Mouse (Mus musculus) cerebellum, adult 8-10 months (tissue): ENCODE data around the gene B4galt2.

Source experiments
- DNase-seq: peaks from one replicate; pipeline ENCODE4 v3.0.0; 2022

Gene B4galt2

GRCm38 (mm10) chr4:117834457-117834844, 48.8 kb downstream of the B4galt2 start, which contains the start of gene Slc6a9:
Slc6a9 (plus strand) TSS chr4:117834506.
- no peak for DNase-seq

DNA sequence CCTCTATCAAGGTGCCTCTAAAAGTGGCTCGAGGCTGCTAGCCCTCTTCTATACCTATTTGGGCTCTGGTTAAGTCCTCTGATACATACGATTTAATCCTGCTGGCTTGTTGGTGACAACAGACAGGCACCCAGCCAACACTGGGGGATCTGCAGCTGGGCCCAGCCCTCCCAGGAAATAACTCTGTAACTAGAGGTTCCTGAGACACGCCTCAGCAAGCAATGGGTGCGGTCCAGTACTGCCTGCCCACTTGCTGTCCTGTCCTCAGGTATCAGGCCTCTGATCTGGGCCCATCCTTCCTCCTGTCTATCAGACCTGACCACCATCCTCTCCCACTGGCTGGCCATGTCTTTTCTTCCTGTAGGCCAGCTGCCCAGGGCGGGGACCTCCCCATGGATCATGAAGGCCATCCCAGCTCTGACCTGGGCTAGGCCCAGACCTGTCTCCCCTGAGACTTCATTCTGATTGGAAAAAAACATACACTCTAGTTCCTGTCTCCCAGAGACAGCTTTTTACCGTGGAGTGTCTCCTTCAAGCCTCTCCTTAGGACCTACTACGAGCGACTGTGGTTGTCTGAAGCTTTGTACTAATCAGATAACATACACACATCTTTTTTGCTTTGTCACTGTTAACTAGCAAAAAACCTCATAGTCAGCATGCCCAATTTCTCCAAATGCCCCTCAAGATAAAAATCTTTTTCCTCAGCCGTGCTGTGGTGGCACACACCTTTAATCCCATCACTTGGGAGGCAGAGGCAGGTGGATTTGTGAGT, 51.2 kb downstream of the B4galt2 start:
- no peak for DNase-seq

DNA sequence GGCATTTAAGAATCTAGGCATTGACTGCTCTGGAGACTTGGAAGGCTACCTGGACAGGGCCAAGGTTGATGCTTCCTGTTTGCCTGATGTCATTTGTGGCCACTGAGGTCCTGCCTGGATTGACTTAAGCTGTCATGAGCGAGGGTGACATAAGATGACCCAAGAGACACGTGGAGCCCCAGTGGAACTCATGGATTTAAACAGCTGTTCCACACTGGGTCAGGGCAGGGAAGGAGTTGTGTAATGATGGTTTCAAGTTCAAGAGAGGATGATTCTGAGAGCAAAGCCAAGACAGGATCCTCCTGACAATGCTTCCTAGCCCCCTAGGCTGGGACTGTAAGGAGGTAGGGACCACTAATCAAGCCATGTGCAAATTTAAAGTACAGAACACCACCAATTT, 51.8 kb downstream of the B4galt2 start:
- DNase-seq: no peak

DNA sequence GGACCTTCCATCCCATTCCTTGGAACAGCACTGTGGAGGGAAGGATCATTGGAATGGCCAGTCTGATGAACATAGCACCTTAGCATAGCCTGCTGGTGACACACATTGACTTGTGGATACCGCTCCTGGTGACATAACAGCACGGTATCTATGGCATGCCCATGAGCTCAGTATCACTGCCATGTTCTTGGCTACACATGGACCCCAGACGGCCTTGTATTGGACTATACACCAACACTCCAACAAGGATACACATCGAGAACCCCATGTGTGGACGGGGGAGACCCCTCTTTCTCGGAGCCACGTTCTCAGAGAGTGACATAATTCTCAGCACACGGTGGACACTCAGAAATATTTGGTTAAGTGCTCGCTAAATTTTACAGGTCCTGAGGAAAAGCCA, 52.5 kb downstream of the B4galt2 start:
- no peak for DNase-seq

DNA sequence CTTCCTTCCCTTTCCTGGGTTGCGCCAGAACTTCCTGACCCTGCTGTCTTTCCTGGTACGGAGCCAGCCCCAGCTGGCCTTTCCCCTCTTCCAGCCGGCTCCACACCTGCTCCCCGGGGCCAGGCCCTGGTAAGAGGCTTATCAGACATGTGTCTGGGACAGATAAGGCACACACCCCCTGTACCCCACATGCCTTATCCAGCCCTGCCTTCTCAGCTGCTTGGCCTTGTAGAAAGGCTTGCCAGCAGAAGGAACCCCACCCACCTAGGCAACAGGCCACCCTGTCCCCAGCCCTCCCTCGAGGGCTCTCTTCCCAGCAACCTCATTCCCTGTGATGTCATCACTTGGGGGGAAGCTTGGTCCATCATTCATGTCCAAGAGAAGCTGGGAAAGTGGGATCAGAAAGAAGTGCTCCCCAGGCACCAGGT, 53.1 kb downstream of the B4galt2 start:
- DNase-seq: no peak

DNA sequence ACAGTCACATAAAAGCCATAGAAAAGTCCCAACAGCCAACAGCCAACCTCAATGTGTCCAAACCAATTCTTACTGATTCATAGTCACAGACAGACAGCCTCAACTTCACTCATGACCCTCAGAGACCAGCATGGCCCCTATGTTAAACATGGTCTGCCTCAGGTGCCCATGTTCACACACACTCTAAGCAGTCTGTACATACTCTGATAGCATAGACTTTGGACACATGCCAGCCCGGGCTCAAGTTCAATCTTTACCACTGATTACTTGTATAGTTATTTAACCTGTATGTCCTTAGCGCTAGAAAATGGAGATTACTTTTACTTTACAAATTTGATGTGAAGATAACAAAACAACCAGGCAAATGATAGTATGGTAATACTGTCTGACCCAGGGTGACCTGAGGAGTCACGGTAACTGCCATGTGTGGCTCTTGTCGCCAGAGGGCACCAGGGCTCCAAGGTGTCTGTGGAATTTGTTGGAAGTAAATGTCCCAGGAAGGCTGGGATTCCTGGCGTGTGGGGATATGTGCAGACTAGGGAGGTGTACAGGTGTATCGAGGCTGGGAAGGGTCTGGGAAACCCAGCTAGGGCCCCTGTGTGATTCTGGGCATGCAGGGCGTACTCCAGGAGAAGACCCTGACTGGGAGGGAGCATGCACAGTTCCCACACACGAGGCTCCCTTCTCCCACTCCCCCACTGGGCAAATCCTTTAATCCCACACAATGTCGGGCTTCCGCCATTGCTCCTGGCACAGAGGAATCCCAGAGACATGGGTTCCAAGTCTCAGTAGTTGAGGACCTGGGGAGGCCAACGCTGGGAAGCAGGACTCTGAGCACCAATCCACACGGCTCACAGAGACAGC, 53.8 kb downstream of the B4galt2 start:
- DNase-seq: peak; percentile 79

DNA sequence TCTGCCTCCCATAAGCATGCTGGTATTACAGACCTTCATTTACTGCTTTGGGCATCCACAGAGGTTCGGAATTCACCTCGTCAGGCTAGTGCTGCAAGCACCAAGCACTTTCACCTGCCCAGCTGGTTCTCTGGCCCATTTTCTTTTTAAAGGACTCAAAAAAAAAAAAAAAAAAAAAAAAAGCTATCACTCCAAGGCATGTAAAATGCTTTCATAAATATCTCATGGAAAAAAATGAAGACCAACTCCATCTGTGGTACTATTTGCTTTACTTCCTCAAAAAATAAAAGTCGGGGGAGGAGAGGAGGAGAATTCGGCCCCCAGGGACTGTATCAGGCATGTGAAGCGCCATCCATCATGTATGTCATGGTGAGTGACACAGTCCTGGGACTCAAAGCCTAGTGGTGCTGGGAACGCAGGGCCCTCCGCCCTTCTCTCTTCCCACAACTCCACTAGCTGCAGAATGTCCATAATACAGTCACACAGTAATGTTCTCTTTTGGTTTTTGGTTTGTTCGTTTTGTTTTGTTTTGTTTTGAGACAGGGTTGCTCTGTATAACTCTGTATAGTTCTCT, 54.6 kb downstream of the B4galt2 start:
- no peak for DNase-seq
